Mouse (Mus musculus): Measurements from ENCODE around the gene St3gal2. TPM values are rescaled to one million over a fixed set of nuclear protein-coding genes. Genes with fewer than 3 reads are reported as not detected.
A peak's percentile ranks its signal among the peaks of the same experiment; 100 is the strongest.

Gene St3gal2
- total and polyA plus RNA-seq, 2 experiments from 2014 or later, result 20.2 to 39.6 TPM

DNA sequence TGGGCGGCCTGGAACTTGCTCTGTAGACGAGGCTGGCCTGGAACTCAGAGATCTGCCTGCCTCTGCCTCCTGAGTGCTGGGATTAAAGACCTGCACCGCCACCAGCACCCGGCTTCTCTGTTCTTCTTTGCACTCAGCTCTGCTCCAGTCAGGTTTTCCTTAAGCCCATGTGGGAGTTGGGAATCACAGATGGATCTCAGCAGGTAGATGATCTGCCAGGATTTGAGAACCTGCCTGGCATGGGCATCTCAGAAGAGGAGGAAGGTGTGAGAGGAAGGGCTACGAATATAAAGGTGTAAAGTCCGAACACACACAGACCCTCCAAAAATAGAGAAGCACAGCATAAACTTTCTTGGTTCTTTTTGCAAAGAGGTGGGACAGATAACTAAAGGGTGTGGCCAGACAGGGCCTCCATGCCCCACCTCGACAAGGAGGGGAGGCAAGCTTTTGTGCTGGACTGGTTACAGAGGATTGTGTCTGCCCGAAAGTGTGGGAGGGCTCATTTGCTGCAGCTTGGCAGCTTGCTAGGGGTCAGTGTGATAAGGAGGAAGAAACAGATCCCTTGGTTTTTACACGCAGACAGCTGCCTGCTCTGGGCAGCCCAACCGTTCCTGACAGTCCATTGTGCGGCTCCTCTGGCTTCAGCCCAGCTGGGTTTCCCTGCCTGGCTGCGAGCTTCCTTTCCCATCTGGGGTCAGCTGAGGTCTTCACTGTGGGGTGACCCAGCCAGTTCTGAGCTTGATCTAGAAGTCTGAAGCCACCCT is 11.6 kb downstream of the St3gal2 start:
- no peaks in the 10 kb centered on the region for H3K36me3 ChIP-seq (ENCODE audit: insufficient read depth, low read length)
- H3K27me3 ChIP-seq (ENCODE audit: insufficient read depth, low read length), result no peaks in the 10 kb centered on the region
- WGBS, result 59% methylated on average over 12 of the region's 12 CpGs
- no peak for TF ChIP-seq CTCF (IDR thresholded peaks at IDR 0.05; ENCODE audit: low read depth)
- ATAC-seq (no peak), DNase-seq (ENCODE audit: low spot score) (no peak)
- H3K4me2 ChIP-seq (ENCODE audit: low read depth, low read length), result no peak overlapping the region
- H3K4me1 ChIP-seq (ENCODE audit: insufficient read depth, low read length), result no peaks in the 10 kb centered on the region
- no peak overlapping the region for H3K27ac ChIP-seq
- H3K4me3 ChIP-seq (ENCODE audit: low read length), result no peak overlapping the region
- no peak overlapping the region for H3K9ac ChIP-seq (replicated peaks; ENCODE audit: low read length)
- H3K9me3 ChIP-seq (ENCODE audit: low read length), result no peaks in the 10 kb centered on the region

DNA sequence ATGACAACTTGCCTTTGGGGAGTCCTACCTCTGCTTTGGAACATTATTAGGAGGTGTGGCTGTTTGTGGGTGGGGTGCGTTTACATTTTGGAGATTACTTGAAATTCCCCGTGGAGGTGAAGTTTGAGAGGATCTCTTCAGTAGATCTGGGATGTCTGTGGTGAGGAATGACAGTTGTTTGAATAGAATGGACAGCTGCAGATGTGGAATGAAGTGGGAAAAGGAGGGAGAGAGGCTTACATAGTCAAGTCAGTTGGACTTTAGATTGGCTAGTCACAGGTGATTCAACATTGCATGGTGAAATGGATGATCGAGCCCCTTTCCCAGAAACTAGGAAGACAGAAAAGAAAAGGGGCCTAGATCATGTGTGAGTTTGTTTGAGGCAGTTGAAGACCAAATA is 12.7 kb downstream of the St3gal2 start:
- Histone ChIP-seq H3K27me3 (ENCODE audit: insufficient read depth, low read length) (no peaks in the 10 kb centered on the region), H3K36me3 (ENCODE audit: insufficient read depth, low read length) (no peaks in the 10 kb centered on the region), H3K4me2 (ENCODE audit: low read depth, low read length) (no peak overlapping the region), H3K27ac (no peak overlapping the region), H3K4me3 (ENCODE audit: low read length) (no peak overlapping the region), H3K4me1 (ENCODE audit: insufficient read depth, low read length) (no peaks in the 10 kb centered on the region), H3K9ac (replicated peaks; ENCODE audit: low read length) (no peak overlapping the region), H3K9me3 (ENCODE audit: low read length) (no peaks in the 10 kb centered on the region)
- WGBS, result 91% methylated on average over 3 of the region's 3 CpGs
- no peak for TF ChIP-seq CTCF (IDR thresholded peaks at IDR 0.05; ENCODE audit: low read depth)
- ATAC-seq, result no peak
- no peak for DNase-seq (ENCODE audit: low spot score)

DNA sequence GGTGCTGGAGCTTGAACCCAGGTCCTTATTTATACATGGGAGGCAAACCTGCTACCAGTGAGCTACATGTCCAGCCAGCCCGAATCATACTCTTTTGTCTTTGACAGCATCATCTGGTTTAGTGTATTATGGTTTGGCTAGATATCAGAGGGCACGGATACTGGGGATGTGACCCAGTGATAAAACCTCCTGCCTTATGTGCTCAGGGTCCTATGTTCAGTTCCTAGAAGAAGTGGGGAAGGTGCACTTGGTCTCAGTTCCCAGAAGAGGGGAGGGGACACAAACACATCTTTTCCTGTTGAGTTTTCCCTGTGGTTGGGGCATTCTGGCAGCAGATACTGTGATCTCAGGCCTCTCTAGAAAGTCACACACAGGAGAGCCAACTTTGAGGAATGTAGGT is 13.6 kb downstream of the St3gal2 start:
- TF ChIP-seq CTCF (IDR thresholded peaks at IDR 0.05; ENCODE audit: low read depth), result no peak
- Histone ChIP-seq H3K4me2 (ENCODE audit: low read depth, low read length) (no peak overlapping the region), H3K27ac (no peak overlapping the region), H3K9me3 (ENCODE audit: low read length) (no peaks in the 10 kb centered on the region), H3K4me3 (ENCODE audit: low read length) (no peak overlapping the region), H3K9ac (replicated peaks; ENCODE audit: low read length) (no peak overlapping the region), H3K36me3 (ENCODE audit: insufficient read depth, low read length) (no peaks in the 10 kb centered on the region), H3K4me1 (ENCODE audit: insufficient read depth, low read length) (no peaks in the 10 kb centered on the region), H3K27me3 (ENCODE audit: insufficient read depth, low read length) (no peaks in the 10 kb centered on the region)
- no peak for DNase-seq (ENCODE audit: low spot score)
- WGBS, result 94% methylated on average over 2 of the region's 2 CpGs
- no peak for ATAC-seq

DNA sequence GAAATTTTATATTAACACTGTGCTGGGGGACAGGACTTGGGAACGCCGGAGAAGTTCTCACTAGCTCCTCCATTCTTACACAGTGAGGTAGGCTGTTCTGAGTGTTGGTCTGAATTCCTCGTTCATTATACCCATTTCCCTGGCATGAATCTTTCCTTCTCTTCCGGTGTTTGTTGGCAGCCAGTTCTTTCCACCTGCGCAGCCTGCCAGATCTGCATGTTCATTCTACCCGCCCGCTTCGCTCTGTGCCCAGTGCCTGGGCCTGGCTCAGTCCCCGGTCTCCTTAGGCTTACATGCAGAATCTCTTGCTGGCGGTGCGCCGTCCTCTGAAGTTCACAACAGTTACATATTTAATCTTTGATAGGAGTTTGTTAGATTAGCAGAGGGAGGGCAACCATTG is 16.5 kb downstream of the St3gal2 start:
- no peak overlapping the region for H3K4me3 ChIP-seq (ENCODE audit: low read length)
- no peak overlapping the region for H3K4me2 ChIP-seq (ENCODE audit: low read depth, low read length)
- no peak overlapping the region for H3K27ac ChIP-seq
- 78% methylated on average over 12 of the region's 12 CpGs for WGBS
- no peak for TF ChIP-seq CTCF (IDR thresholded peaks at IDR 0.05; ENCODE audit: low read depth)
- no peak for ATAC-seq
- H3K27me3 ChIP-seq (ENCODE audit: insufficient read depth, low read length), result no peaks in the 10 kb centered on the region
- H3K9ac ChIP-seq (replicated peaks; ENCODE audit: low read length), result no peak overlapping the region
- peaks cover 11% of the 10 kb centered on the region for H3K4me1 ChIP-seq (ENCODE audit: insufficient read depth, low read length)
- no peak for DNase-seq (ENCODE audit: low spot score)
- H3K36me3 ChIP-seq (ENCODE audit: insufficient read depth, low read length), result no peaks in the 10 kb centered on the region
- no peaks in the 10 kb centered on the region for H3K9me3 ChIP-seq (ENCODE audit: low read length)

DNA sequence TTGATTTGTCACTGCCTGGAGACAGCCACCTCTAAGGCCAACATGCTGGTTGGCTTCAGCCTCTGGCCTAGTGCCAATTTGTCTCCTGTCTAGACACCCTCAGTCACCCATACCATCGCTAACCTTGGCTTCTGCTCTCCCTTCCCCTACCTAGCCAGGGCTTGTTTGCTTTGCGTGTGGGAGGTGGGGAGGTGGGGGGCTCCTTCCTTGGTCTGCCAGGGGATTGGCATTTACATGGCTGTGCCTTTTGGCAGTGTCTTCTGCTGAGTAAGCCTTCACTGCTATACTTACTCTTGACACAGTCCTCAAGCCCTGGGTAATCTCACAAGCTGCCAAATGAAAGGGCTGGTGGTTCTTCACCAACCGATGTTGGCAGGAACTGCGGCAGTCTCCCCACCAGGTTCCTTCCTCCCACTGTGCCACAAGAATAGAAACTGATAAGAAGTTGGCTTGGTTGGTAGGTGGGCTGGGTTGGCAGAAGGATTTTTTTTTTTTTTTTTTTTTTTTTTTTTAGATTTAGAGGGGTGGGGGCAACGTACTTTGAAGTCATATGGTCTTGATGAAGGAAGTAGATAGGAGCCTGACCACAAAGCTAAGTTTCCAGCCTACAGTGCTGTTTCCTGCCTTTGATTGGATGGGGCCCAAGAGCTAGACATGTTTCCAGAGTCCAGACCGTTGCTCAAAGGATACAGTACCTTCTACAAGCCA is 19.3 kb downstream of the St3gal2 start:
- WGBS, result 53% methylated on average over 6 of the region's 6 CpGs
- Histone ChIP-seq H3K36me3 (ENCODE audit: insufficient read depth, low read length) (no peaks in the 10 kb centered on the region), H3K9ac (replicated peaks; ENCODE audit: low read length) (no peak overlapping the region), H3K4me2 (ENCODE audit: low read depth, low read length) (no peak overlapping the region), H3K9me3 (ENCODE audit: low read length) (no peaks in the 10 kb centered on the region), H3K27ac (no peak overlapping the region; the same call in 1 of the 2 replicates), H3K4me1 (ENCODE audit: insufficient read depth, low read length) (peaks cover 18% of the 10 kb centered on the region), H3K27me3 (ENCODE audit: insufficient read depth, low read length) (no peaks in the 10 kb centered on the region), H3K4me3 (ENCODE audit: low read length) (no peak overlapping the region)
- DNase-seq (ENCODE audit: low spot score) (peak; percentile 51), ATAC-seq (peak; percentile 72; the same call in 1 of the 2 replicates)
- no peak for TF ChIP-seq CTCF (IDR thresholded peaks at IDR 0.05; ENCODE audit: low read depth)

DNA sequence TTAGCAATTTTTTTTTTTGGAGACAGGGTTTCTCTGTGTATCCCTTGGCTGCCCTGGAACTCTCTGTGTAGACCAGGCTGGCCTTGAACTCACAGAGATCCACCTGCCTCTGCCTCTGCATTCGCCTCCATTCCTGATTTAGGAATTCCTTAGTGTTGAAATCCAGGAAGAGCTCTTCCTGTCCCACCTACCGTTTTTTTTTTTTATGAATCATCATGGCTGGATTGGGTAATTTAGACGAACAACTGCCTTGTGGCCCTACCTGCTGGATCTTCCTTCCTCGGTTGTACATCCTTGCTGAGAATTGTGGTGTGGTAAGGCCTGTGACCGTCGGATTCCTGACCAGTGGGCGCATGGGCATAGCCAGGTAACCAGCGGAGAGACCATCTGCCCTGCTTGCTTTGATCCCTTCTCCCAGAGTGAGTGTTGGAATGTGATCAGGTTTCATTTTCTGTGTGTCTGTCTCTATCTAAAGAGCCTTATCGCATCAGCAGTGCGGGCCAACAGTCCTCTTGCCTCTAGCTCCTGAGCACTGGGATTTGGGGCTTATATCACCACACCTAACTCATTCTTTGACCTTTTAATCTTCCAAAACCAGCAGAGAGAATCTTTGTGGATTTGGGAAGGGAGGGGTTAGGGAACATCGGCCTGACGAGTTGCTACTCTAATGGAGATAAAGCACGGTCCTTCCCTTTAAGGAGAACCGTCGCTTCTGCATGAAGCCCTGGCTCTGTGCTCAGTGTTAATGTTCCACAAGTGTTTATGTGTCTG is 21.1 kb downstream of the St3gal2 start:
- Histone ChIP-seq H3K36me3 (ENCODE audit: insufficient read depth, low read length) (no peaks in the 10 kb centered on the region), H3K27me3 (ENCODE audit: insufficient read depth, low read length) (no peaks in the 10 kb centered on the region), H3K9ac (replicated peaks; ENCODE audit: low read length) (no peak overlapping the region), H3K4me3 (ENCODE audit: low read length) (no peak overlapping the region), H3K27ac (peak overlapping the region; percentile 34), H3K4me2 (ENCODE audit: low read depth, low read length) (no peak overlapping the region), H3K4me1 (ENCODE audit: insufficient read depth, low read length) (peaks cover 18% of the 10 kb centered on the region), H3K9me3 (ENCODE audit: low read length) (no peaks in the 10 kb centered on the region)
- DNase-seq (ENCODE audit: low spot score), result no peak
- no peak for ATAC-seq
- 86% methylated on average over 15 of the region's 15 CpGs for WGBS
- no peak for TF ChIP-seq CTCF (IDR thresholded peaks at IDR 0.05; ENCODE audit: low read depth)
